Mouse (Mus musculus) CH12.LX (cell line): ENCODE measurements around the gene Crybb1. TPM values are rescaled to one million over a fixed set of nuclear protein-coding genes. Genes with fewer than 3 reads are reported as not detected.

ENCODE experiments used
- DNase-seq: peaks from one replicate; pipeline ENCODE4 v3.0.0-alpha.2; 2013; ENCODE audit errors: extremely low read depth
- H3K27ac ChIP-seq: 2 replicates; pipeline ENCODE4 v1.5.1; 2012; ENCODE audit warnings: low read depth, mild to moderate bottlenecking, control low read depth, moderate library complexity; ENCODE audit not compliant: insufficient read depth
- H3K27me3 ChIP-seq: replicated peaks from 2 replicates; pipeline ENCODE3; 2012; ENCODE audit warnings: inconsistent platforms
- H3K36me3 ChIP-seq, 2 experiments: replicated peaks in 1 of 2; 2 replicates each; pipeline versions ENCODE3 to v1.6.1; 2012; ENCODE audit warnings: inconsistent platforms in 1 of 2, low read length in 1 of 2, mild to moderate bottlenecking in 1 of 2, mixed read lengths in 1 of 2, moderate library complexity in 1 of 2; ENCODE audit not compliant: control insufficient read depth in 1 of 2, insufficient read depth in 1 of 2
- H3K4me1 ChIP-seq, 2 experiments: 2 replicates each; pipeline ENCODE4 v1.6.1; 2012; ENCODE audit warnings: inconsistent platforms in 1 of 2, moderate library complexity in 1 of 2; ENCODE audit not compliant: insufficient read depth in 2 of 2, control insufficient read depth in 1 of 2
- H3K4me2 ChIP-seq: 2 replicates; pipeline ENCODE4 v1.6.1; 2012; ENCODE audit warnings: low read depth, mild to moderate bottlenecking, control low read depth; ENCODE audit not compliant: poor library complexity, insufficient read depth, severe bottlenecking
- H3K4me3 ChIP-seq, 3 experiments: fragments of 150-350 bp in 1 of 3; sonication (generic) in 1 of 3; replicated peaks in 1 of 3; 2 replicates each; pipeline versions ENCODE3 to v1.5.1; 2011 to 2012; ENCODE audit warnings: low read depth in 2 of 3, low read length in 2 of 3, mild to moderate bottlenecking in 2 of 3, moderate library complexity in 2 of 3, control low read depth in 1 of 3, improper control_type of control experiment in 1 of 3, inconsistent platforms in 1 of 3, mixed read lengths in 1 of 3; ENCODE audit not compliant: poor library complexity in 1 of 3
- H3K79me2 ChIP-seq: replicated peaks from 2 replicates; pipeline ENCODE4 v1.6.1; 2012; ENCODE audit warnings: mild to moderate bottlenecking, moderate library complexity; ENCODE audit not compliant: control insufficient read depth, poor library complexity, insufficient read depth, severe bottlenecking; ENCODE audit errors: extremely low read depth
- H3K9ac ChIP-seq: 2 replicates; pipeline ENCODE4 v1.6.1; 2012; ENCODE audit warnings: low read depth, mild to moderate bottlenecking, control low read depth, moderate library complexity; ENCODE audit not compliant: insufficient read depth
- H3K9me3 ChIP-seq: replicated peaks from 2 replicates; pipeline ENCODE3; 2012; ENCODE audit warnings: low read length, inconsistent platforms, mixed read lengths
- E2F4 ChIP-seq: IDR thresholded peaks from 2 replicates; pipeline ENCODE4 v1.6.1; 2011; ENCODE audit warnings: low read depth, low read length, improper control_type of control experiment; ENCODE audit not compliant: insufficient replicate concordance
- ELF1 ChIP-seq: IDR thresholded peaks from 2 replicates; pipeline ENCODE4 v1.6.1; 2014; ENCODE audit warnings: low read depth, mild to moderate bottlenecking, inconsistent platforms, low read length, improper control_type of control experiment
- EP300 ChIP-seq: IDR thresholded peaks from 2 replicates; pipeline ENCODE4 v1.6.1; 2011; ENCODE audit warnings: low read length, improper control_type of control experiment
- ETS1 ChIP-seq: conservative IDR thresholded peaks from 2 replicates; pipeline ENCODE4 v1.6.1; 2012; ENCODE audit warnings: low read depth, mild to moderate bottlenecking, inconsistent platforms, low read length, improper control_type of control experiment, moderate library complexity
- GABPA ChIP-seq: IDR thresholded peaks from 2 replicates; pipeline ENCODE4 v1.6.1; 2012; ENCODE audit warnings: low read depth, low read length, improper control_type of control experiment, inconsistent platforms; ENCODE audit not compliant: insufficient replicate concordance
- HCFC1 ChIP-seq: IDR thresholded peaks from 2 replicates; pipeline ENCODE4 v1.6.1; 2012; ENCODE audit warnings: low read depth, mild to moderate bottlenecking, inconsistent platforms, low read length, improper control_type of control experiment
- JUN ChIP-seq: IDR thresholded peaks from 2 replicates; pipeline ENCODE4 v1.6.1; 2011; ENCODE audit warnings: low read depth, mild to moderate bottlenecking, low read length, improper control_type of control experiment, moderate library complexity; ENCODE audit not compliant: insufficient read depth
- JUND ChIP-seq: conservative IDR thresholded peaks from 2 replicates; pipeline ENCODE4 v1.6.1; 2011; ENCODE audit warnings: low read depth, low read length, improper control_type of control experiment
- MAX ChIP-seq: IDR thresholded peaks from 2 replicates; pipeline ENCODE4 v1.6.1; 2011; ENCODE audit warnings: low read length, improper control_type of control experiment
- MAZ ChIP-seq: IDR thresholded peaks from 2 replicates; pipeline ENCODE4 v1.6.1; 2012; ENCODE audit warnings: low read depth, mild to moderate bottlenecking, inconsistent platforms, low read length, improper control_type of control experiment, moderate library complexity
- MEF2A ChIP-seq: IDR thresholded peaks from 2 replicates; pipeline ENCODE4 v1.6.1; 2014; ENCODE audit warnings: low read depth, mild to moderate bottlenecking, inconsistent platforms, low read length, improper control_type of control experiment, borderline replicate concordance
- POLR2A ChIP-seq: IDR thresholded peaks from 2 replicates; pipeline ENCODE4 v1.6.1; 2011; ENCODE audit warnings: low read depth, mild to moderate bottlenecking, improper control_type of control experiment, low read length
- POLR2AphosphoS2 ChIP-seq: IDR thresholded peaks from 2 replicates; pipeline ENCODE4 v1.6.1; 2011; ENCODE audit warnings: low read depth, low read length, improper control_type of control experiment
- RAD21 ChIP-seq: IDR thresholded peaks from 2 replicates; pipeline ENCODE4 v1.6.1; 2011; ENCODE audit warnings: low read depth, mild to moderate bottlenecking, low read length, improper control_type of control experiment, moderate library complexity
- RCOR1 ChIP-seq: conservative IDR thresholded peaks from 2 replicates; pipeline ENCODE4 v1.6.1; 2012; ENCODE audit warnings: low read depth, mild to moderate bottlenecking, inconsistent platforms, low read length, improper control_type of control experiment
- TBP ChIP-seq: conservative IDR thresholded peaks from 2 replicates; pipeline ENCODE4 v1.6.1; 2011; ENCODE audit warnings: low read depth, low read length, improper control_type of control experiment
- TCF12 ChIP-seq: IDR thresholded peaks from 2 replicates; pipeline ENCODE4 v1.6.1; 2014; ENCODE audit warnings: low read depth, mild to moderate bottlenecking, inconsistent platforms, low read length, improper control_type of control experiment
- USF2 ChIP-seq: conservative IDR thresholded peaks from 2 replicates; pipeline ENCODE4 v1.6.1; 2011; ENCODE audit warnings: low read depth, low read length, improper control_type of control experiment
- ZNF384 ChIP-seq: IDR thresholded peaks from 2 replicates; pipeline ENCODE4 v1.6.1; 2012; ENCODE audit warnings: low read depth, low read length, improper control_type of control experiment, inconsistent platforms
- dilution Hi-C: fragments of 300-500 bp; cut with MboI; formaldehyde crosslinking; loops from 2 replicates; pipeline ENCODE4 v1.14.3; 2020; ENCODE audit warnings: low sequenced_read_pairs; ENCODE audit not compliant: extremely low pct_unique_long_range_greater_than_20kb, extremely low pct_ligation_motif_present
- in situ Hi-C: fragments of 300-500 bp; cut with MboI; formaldehyde crosslinking; loops from 3 replicates; pipeline ENCODE4 v1.14.3; 2019; ENCODE audit warnings: low sequenced_read_pairs, low pct_ligation_motif_present, low pct_unique_long_range_greater_than_20kb, mixed read lengths
- polyA plus RNA-seq: library from polyadenylated mRNA; unstranded; fragments of >175 nt; gene quantifications from 2 replicates; pipeline ENCODE4 v1.2.1, GENCODE M21; 2012; ENCODE audit warnings: low read depth; ENCODE audit not compliant: insufficient read length
- total RNA-seq, 2 experiments: library from RNA; depleted of rRNA; stranded (reverse); fragments of 300-350 nt in 1 of 2; fragments of >200 nt in 1 of 2; gene quantifications; 2 replicates each; pipeline ENCODE4 v1.2.3; 2012 to 2014

Crybb1 gene
- total and polyA plus RNA-seq, 3 experiments, result not detected

DNA sequence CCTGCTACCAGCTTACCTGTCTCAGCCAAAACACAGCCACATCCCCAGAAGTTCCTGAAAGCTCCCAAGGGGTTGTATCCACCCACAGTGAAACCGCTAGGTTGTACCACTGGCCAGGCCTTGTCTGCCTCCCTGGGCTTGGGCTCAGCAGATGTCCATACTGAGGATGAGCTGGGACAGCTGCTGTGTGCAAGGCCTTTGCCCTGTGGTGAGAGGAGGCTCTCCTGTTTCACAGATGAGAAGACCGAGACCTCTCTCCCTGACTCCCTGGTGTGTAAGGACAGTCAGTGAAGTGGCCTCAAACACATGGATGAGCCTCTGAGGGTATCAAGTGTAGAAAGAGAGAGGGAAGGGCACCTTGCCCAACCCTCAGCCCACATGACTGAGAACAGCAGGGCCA is 32.0 kb downstream of the Crybb1 start:
- dilution Hi-C loops, result no loop called here
- TF ChIP-seq TBP, result no peak
- no peak for TF ChIP-seq ETS1
- TF ChIP-seq EP300, result no peak
- no peak for TF ChIP-seq MAZ
- TF ChIP-seq E2F4, result no peak
- TF ChIP-seq POLR2AphosphoS2, result no peak
- no peak for TF ChIP-seq POLR2A
- TF ChIP-seq GABPA, result no peak
- TF ChIP-seq ZNF384, result no peak
- no peak for TF ChIP-seq RCOR1
- TF ChIP-seq MEF2A, result no peak
- TF ChIP-seq MAX, result no peak
- no peak for TF ChIP-seq ELF1
- TF ChIP-seq USF2, result no peak
- no peak for TF ChIP-seq HCFC1
- no peak for TF ChIP-seq TCF12
- TF ChIP-seq RAD21, result no peak
- TF ChIP-seq JUN, result no peak
- TF ChIP-seq, all 38 proteins: peak for 0
- no peaks in the 10 kb centered on the region for H3K79me2 ChIP-seq
- H3K9me3 ChIP-seq, result no peaks in the 10 kb centered on the region
- no peak overlapping the region for H3K4me2 ChIP-seq
- H3K4me3 ChIP-seq, result no peak overlapping the region
- DNase-seq, result no peak
- H3K27ac ChIP-seq, result no peak overlapping the region
- H3K27me3 ChIP-seq, result no peaks in the 10 kb centered on the region
- H3K9ac ChIP-seq, result no peak overlapping the region
- in situ Hi-C loops, result no loop called here
- H3K4me1 ChIP-seq, result peaks cover 25 to 74% of the 10 kb centered on the region in 2 experiments
- peaks cover 0 to 22% of the 10 kb centered on the region in 2 experiments for H3K36me3 ChIP-seq

GRCm38 (mm10) chr5:112288193-112289141 is 32.9 kb downstream of the Crybb1 start:
- TF ChIP-seq JUND, result no peak
- no peak for TF ChIP-seq GABPA
- no peak for TF ChIP-seq RCOR1
- Histone ChIP-seq H3K4me3 (no peak overlapping the region), H3K27me3 (no peaks in the 10 kb centered on the region), H3K9ac (no peak overlapping the region), H3K9me3 (no peaks in the 10 kb centered on the region), H3K79me2 (no peaks in the 10 kb centered on the region), H3K27ac (no peak overlapping the region), H3K36me3 (peaks cover 0 to 22% of the 10 kb centered on the region in 2 experiments), H3K4me1 (peaks cover 22 to 66% of the 10 kb centered on the region in 2 experiments), H3K4me2 (no peak overlapping the region)
- in situ Hi-C loops (no loop called here), dilution Hi-C loops (no loop called here)
- DNase-seq, result no peak
